Mouse (Mus musculus) spleen, adult 2 months (tissue): ENCODE measurements around the gene Plin3. TPM values are rescaled to one million over a fixed set of nuclear protein-coding genes. Genes with fewer than 3 reads are reported as not detected.

Experiments used
- DNase-seq, 2 experiments: peaks; one replicate each; pipeline versions ENCODE4 v3.0.0 to v3.0.0-alpha.2; 2012 to 2021; ENCODE audit warnings: low spot score in 2 of 2, low read depth in 1 of 2
- H3K27ac ChIP-seq: fragments of 200-500 bp; 2 replicates; pipeline ENCODE4 v1.5.1; 2012; ENCODE audit warnings: low read length, inconsistent platforms; ENCODE audit not compliant: insufficient read depth
- H3K27me3 ChIP-seq: fragments of 200-500 bp; 2 replicates; pipeline ENCODE4 v1.6.1; 2012; ENCODE audit warnings: mild to moderate bottlenecking, moderate library complexity, low read length, inconsistent platforms; ENCODE audit not compliant: control insufficient read depth, insufficient read depth
- H3K36me3 ChIP-seq: fragments of 200-500 bp; 2 replicates; pipeline ENCODE4 v1.6.1; 2012; ENCODE audit warnings: mild to moderate bottlenecking, low read length, inconsistent platforms; ENCODE audit not compliant: control insufficient read depth, insufficient read depth
- H3K4me1 ChIP-seq: fragments of 200-500 bp; 2 replicates; pipeline ENCODE4 v1.6.1; 2011; ENCODE audit warnings: inconsistent platforms; ENCODE audit not compliant: control insufficient read depth, insufficient read depth, insufficient read length
- H3K4me3 ChIP-seq: fragments of 200-500 bp; 2 replicates; pipeline ENCODE4 v1.5.1; 2011; ENCODE audit warnings: mild to moderate bottlenecking, inconsistent platforms; ENCODE audit not compliant: insufficient read depth, insufficient read length; ENCODE audit errors: extremely low read depth
- CTCF ChIP-seq: fragments of 200-500 bp; IDR thresholded peaks from 2 replicates; pipeline ENCODE4 v1.5.1; 2011; ENCODE audit warnings: mild to moderate bottlenecking, inconsistent platforms; ENCODE audit not compliant: insufficient read depth, insufficient read length, insufficient replicate concordance; ENCODE audit errors: extremely low read depth
- POLR2A ChIP-seq: fragments of 200-500 bp; IDR thresholded peaks from 2 replicates; pipeline ENCODE4 v1.6.1; 2011; ENCODE audit warnings: low read depth, low read length, inconsistent platforms
- WGBS: fragments of 180-500 bp; shearing (Covaris S2); methylation state at CpG from one replicate; pipeline ENCODE4 v1.1.7; 2018; 5-methylcytosine and 5-hydroxymethylcytosine counted together
- polyA plus RNA-seq: library from polyadenylated mRNA; depleted of rRNA; stranded (reverse); fragments of >200 nt; gene quantifications from 2 replicates; pipeline ENCODE4 v1.2.3, GENCODE M21; 2012

The Plin3 gene
- polyA plus RNA-seq, 1 experiment = 13.4 TPM

DNA sequence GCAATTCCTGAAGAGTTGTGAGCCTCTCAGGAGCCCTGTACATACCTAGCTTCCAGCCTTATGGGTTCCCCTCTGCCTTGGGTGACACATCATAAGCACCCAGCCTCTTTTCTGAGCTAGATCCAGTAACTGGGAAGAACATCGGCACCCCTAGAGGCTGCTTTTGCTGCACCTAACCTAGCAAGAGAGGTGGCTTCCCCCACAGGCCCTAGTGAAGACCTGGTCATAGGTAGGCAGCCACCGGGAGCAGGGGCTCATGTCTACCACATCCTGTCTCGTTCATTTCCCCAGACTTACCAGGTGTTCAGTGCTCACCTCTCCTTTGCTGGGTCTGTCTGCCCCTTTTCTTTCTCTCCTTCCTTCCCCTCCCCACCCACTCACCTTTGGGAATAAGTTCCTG, 37.7 kb upstream of the Plin3 start:
- Histone ChIP-seq H3K4me1 (peaks cover 10% of the 10 kb centered on the region; the same call in 1 of the 2 replicates), H3K4me3 (no peak overlapping the region), H3K36me3 (no peaks in the 10 kb centered on the region), H3K27me3 (no peaks in the 10 kb centered on the region), H3K27ac (no peak overlapping the region)
- DNase-seq = no peak
- no peak for TF ChIP-seq CTCF
- no peak for TF ChIP-seq POLR2A
- 28% methylated on average over 3 of the region's 3 CpGs for WGBS

DNA sequence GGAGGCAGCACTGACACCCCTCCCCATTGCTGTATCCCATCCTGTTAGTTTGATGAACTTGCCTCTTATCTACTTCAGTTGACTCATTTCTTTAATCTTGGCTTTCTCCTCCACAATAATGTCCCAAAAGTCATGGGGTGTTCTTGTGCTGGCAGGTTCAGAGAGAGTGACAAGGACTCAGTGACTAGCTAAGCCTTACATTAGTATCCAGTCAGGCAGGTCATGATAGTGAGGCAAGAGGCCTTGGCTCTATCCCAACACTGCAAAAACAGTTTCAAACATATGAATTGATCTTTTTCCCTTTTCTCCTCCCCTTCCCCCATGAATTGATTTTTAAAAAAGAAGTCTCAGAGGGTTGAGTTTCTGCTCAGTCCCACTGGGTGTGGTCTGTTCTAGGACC, 36.6 kb upstream of the Plin3 start:
- DNase-seq = no peak
- Histone ChIP-seq H3K27ac (no peak overlapping the region), H3K36me3 (no peaks in the 10 kb centered on the region), H3K4me3 (no peak overlapping the region), H3K4me1 (peaks cover 11% of the 10 kb centered on the region; the same call in 1 of the 2 replicates), H3K27me3 (no peaks in the 10 kb centered on the region)
- TF ChIP-seq POLR2A (no peak), CTCF (no peak)

DNA sequence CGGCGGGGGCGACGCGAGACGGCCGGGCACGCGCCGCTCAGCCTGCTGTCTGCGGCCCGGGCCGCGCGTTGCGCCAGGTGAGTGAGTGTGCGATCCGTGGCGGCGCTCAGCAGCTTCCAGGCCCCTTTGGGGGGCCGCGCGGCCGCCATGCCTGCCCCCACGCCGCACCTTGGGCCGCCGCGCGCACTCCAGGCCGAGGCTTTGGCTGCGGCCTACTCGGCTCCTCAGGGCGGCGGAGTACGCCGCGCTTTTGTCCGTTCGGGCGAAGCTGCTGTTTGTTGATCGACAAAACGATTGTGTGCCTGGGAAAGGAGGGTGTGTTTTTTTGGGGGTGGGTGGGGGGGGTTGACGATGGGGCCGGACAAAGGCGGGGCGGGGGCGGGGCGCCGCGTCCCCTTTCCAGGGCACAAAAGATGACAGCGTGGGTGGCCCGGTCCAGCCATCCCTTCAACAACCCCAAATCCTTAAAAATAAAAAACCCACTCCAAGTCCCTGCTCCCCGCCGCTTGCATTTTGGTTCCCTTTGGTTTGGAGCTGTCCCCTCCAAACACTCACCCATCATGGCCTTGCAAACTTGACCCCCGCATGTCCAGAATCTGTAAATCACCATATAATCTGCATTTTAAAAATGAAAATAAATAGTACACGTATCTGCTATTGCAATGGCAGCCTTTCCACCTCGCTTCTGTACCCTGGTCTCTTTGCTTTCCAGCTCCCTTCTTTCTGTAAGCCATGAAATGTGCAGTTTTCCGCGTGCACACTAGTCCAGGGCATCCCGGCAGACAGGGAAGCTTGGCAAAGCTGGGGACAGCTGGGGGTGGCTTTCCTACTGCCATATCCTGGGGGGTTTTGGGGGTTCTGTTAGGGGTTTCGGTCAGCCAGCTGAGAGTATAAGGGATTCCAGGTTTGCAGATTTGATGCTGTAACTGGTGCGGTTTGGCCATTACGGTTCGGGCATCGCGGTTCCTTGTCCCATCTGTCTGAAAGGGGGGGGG, 33.8 kb upstream of the Plin3 start:
- peak in 1 of 2 experiments; percentile 19 for DNase-seq
- peak overlapping the region; percentile 74 for H3K4me3 ChIP-seq
- H3K27me3 ChIP-seq = no peaks in the 10 kb centered on the region
- WGBS = 4% methylated on average over 66 of the region's 67 CpGs
- TF ChIP-seq CTCF (no peak), POLR2A (no peak)
- H3K27ac ChIP-seq = peak overlapping the region; percentile 78
- no peaks in the 10 kb centered on the region; the same call in 1 of the 2 replicates for H3K36me3 ChIP-seq
- peaks cover 11% of the 10 kb centered on the region; the same call in 1 of the 2 replicates for H3K4me1 ChIP-seq

DNA sequence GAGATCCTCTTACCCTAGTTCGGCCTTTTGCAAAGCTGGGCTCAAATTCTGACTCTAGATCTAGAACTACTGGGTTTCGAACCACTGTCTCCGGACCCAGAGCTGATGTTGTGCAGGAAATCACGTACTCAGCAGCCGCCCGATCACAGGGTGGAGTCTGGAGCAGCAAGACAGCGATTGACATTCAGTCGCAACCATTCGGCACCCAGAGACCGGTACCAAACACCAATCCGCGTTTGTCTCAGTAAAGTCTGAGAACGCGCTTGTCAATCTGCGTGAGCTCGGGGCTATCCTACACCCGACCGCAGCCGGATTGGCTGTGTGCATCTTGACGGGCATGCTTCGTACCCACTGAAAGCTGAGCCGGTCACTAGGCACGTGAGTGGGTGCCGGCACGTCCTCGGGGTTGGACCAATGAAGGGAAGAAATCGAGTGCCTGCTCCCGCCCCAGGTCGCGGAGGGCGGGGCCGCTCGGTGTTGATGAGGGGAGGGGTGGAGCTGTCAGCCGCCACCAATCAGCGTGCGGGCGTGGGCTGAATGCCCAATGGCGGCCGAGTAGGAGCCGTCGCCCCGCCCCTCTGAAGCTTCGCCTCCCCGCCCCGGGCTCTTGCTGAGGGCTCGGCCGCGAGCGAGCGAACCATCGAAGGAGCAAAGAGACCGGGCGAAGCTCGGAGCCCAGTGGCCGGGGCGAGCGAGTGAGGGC, 32.9 kb upstream of the Plin3 start, which contains the start of gene Kdm4b:
TSS of gene Kdm4b (plus strand) at position 613 of the 703 bp plus-strand sequence.
- H3K27me3 ChIP-seq = no peaks in the 10 kb centered on the region
- H3K27ac ChIP-seq = peak within 1 kb of the TSS; percentile 78
- peaks cover 11% of the 10 kb centered on the region; the same call in 1 of the 2 replicates for H3K4me1 ChIP-seq
- no peaks in the 10 kb centered on the region; the same call in 1 of the 2 replicates for H3K36me3 ChIP-seq
- peak within 1 kb of the TSS; percentile 74 for H3K4me3 ChIP-seq
- DNase-seq = peak; percentile 98 to 99
- peak; percentile 68 for TF ChIP-seq POLR2A
- no peak for TF ChIP-seq CTCF
- under 1% methylated on average over 56 of the region's 57 CpGs for WGBS

DNA sequence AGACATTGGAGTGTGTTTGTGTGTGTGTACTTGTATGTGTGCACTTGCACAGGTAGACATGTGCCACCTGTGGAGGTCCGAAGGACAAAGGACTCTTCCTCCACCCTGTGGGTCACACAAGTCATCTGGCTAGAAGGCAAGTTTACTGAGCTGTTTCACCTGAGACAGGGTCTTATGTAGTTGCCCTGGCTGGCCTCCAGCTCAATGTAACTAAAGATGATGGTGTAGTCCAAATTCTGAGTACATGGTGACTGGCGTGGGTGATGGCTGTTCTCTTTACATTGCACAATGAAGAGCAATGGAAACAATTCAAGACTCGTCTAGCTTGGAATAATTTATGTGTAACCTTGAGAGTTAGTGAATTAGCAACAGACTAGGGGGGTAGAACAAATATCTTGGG, 31.7 kb upstream of the Plin3 start:
- Histone ChIP-seq H3K4me1 (peaks cover 11% of the 10 kb centered on the region; the same call in 1 of the 2 replicates), H3K4me3 (no peak overlapping the region), H3K27ac (no peak overlapping the region), H3K27me3 (no peaks in the 10 kb centered on the region), H3K36me3 (no peaks in the 10 kb centered on the region; the same call in 1 of the 2 replicates)
- TF ChIP-seq CTCF (no peak), POLR2A (no peak)
- WGBS = 87% methylated on average over 3 of the region's 3 CpGs
- no peak for DNase-seq

DNA sequence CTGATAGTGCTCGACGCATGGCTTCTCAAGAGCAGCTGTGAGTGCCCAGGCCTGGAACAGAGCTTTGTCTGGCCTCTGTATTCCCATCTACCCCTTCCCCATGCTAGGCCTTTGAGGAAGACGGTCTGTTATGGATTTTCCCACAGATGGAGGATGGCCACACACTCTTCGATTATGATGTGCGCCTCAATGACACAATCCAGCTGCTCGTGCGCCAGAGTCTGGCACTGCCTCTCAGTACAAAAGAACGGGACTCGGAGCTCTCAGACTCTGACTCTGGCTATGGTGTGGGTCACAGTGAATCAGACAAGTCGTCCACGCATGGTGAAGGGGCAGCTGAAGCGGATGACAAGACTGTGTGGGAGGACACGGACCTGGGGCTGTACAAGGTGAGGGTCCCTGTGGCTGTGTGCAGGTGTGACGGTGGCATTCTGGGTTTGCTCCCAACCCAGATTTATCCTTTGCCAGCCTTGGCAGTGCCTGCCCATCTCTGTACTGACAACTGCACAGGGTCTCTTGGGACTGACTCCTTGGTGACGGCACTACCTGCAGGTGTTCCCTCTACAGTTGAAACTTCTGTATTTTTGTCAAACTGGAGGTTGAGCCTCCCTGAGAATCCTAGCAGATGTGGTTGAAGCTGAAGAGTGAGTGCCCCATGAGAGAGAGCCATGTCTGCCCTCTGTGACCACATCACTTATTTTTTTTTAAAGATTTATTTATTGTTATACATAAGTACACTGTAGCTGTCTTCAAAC, 16.7 kb upstream of the Plin3 start:
- Histone ChIP-seq H3K27ac (no peak overlapping the region), H3K27me3 (no peaks in the 10 kb centered on the region), H3K4me3 (no peak overlapping the region), H3K36me3 (no peaks in the 10 kb centered on the region), H3K4me1 (peaks cover 7% of the 10 kb centered on the region; the same call in 1 of the 2 replicates)
- TF ChIP-seq POLR2A (no peak), CTCF (no peak)
- 54% methylated on average over 15 of the region's 15 CpGs for WGBS
- no peak for DNase-seq
